Mouse (Mus musculus): ENCODE results near the gene Tmtc4. TPM values are rescaled to one million over a fixed set of nuclear protein-coding genes. Genes with fewer than 3 reads are reported as not detected.

The Tmtc4 gene
- polyA plus RNA-seq, 1 experiment from 2014 or later, result 17.4 TPM

DNA sequence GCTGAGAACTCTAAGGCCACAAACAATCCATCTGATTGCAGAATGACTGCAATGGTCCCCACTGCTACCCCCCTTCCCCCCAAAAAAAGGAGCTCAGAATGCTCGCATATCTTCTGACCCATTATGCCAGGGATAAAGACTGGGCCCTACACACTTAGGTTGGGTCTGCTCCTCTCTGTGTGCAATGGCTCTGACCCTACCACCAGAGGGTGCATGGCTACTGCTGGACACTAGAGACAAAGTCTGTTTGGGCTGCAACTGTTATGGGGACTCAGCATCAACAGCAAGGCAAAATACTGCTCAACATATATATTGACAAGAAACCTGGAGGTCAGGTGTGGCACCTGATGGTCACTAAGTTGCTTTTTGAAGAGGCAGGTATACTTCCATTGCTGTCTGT lies 32.9 kb downstream of the Tmtc4 start:
- Histone ChIP-seq H3K4me1 (ENCODE audit: control insufficient read depth, insufficient read depth, low read length) (no peaks in the 10 kb centered on the region), H3K27ac (ENCODE audit: low read length) (no peak overlapping the region), H3K4me2 (ENCODE audit: low read depth, low read length) (no peak overlapping the region), H3K36me3 (ENCODE audit: control insufficient read depth, insufficient read depth, low read length) (no peaks in the 10 kb centered on the region), H3K27me3 (replicated peaks; ENCODE audit: control insufficient read depth, insufficient read depth, low read length) (no peaks in the 10 kb centered on the region), H3K9me3 (ENCODE audit: control insufficient read depth, low read length) (no peaks in the 10 kb centered on the region), H3K9ac (ENCODE audit: low read depth, low read length) (no peak overlapping the region), H3K4me3 (ENCODE audit: low read length) (no peak overlapping the region)
- no peak for ATAC-seq
- WGBS, result 100% methylated on average over 1 of the region's 1 CpGs

- no peak; the same call in none of the 2 replicates for ATAC-seq
- H3K4me3 ChIP-seq (ENCODE audit: low read length), result no peak overlapping the region
- no peaks in the 10 kb centered on the region; the same call in 1 of the 2 replicates for H3K36me3 ChIP-seq (ENCODE audit: control insufficient read depth, insufficient read depth, low read length)
- WGBS, result 82% methylated on average over 3 of the region's 3 CpGs
- no peaks in the 10 kb centered on the region for H3K9me3 ChIP-seq (ENCODE audit: control insufficient read depth, low read length)
- 0 out of 2 replicates have a peak, but pooled peaks cover 3% of the 10 kb centered on the region for H3K4me1 ChIP-seq (ENCODE audit: control insufficient read depth, insufficient read depth, low read length)
- no peaks in the 10 kb centered on the region for H3K27me3 ChIP-seq (replicated peaks; ENCODE audit: control insufficient read depth, insufficient read depth, low read length)
- H3K9ac ChIP-seq (ENCODE audit: low read depth, low read length), result no peak overlapping the region
- H3K4me2 ChIP-seq (ENCODE audit: low read depth, low read length), result no peak overlapping the region
- no peak overlapping the region for H3K27ac ChIP-seq (ENCODE audit: low read length)
Observed at GRCm38 (mm10) chr14:122943475-122943853, 40.4 kb downstream of the Tmtc4 start.

- H3K36me3 ChIP-seq (ENCODE audit: control insufficient read depth, insufficient read depth, low read length), result no peaks in the 10 kb centered on the region; the same call in 1 of the 2 replicates
- no peak overlapping the region for H3K27ac ChIP-seq (ENCODE audit: low read length)
- 48% methylated on average over 4 of the region's 4 CpGs for WGBS
- H3K4me3 ChIP-seq (ENCODE audit: low read length), result no peak overlapping the region
- no peaks in the 10 kb centered on the region for H3K27me3 ChIP-seq (replicated peaks; ENCODE audit: control insufficient read depth, insufficient read depth, low read length)
- no peak overlapping the region for H3K4me2 ChIP-seq (ENCODE audit: low read depth, low read length)
- H3K9ac ChIP-seq (ENCODE audit: low read depth, low read length), result no peak overlapping the region
- no peaks in the 10 kb centered on the region for H3K9me3 ChIP-seq (ENCODE audit: control insufficient read depth, low read length)
- 0 out of 2 replicates have a peak, but pooled peaks cover 3% of the 10 kb centered on the region for H3K4me1 ChIP-seq (ENCODE audit: control insufficient read depth, insufficient read depth, low read length)
- peak; percentile 87 for ATAC-seq
Observed at GRCm38 (mm10) chr14:122942757-122943474, 40.9 kb downstream of the Tmtc4 start.

- H3K27ac ChIP-seq (ENCODE audit: low read length), result no peak overlapping the region
- H3K4me3 ChIP-seq (ENCODE audit: low read length), result no peak overlapping the region
- no peak overlapping the region for H3K4me2 ChIP-seq (ENCODE audit: low read depth, low read length)
- no peak for ATAC-seq
- H3K27me3 ChIP-seq (replicated peaks; ENCODE audit: control insufficient read depth, insufficient read depth, low read length), result no peaks in the 10 kb centered on the region
- no peaks in the 10 kb centered on the region for H3K4me1 ChIP-seq (ENCODE audit: control insufficient read depth, insufficient read depth, low read length)
- H3K9ac ChIP-seq (ENCODE audit: low read depth, low read length), result no peak overlapping the region
- H3K9me3 ChIP-seq (ENCODE audit: control insufficient read depth, low read length), result no peaks in the 10 kb centered on the region
- no peaks in the 10 kb centered on the region; the same call in 1 of the 2 replicates for H3K36me3 ChIP-seq (ENCODE audit: control insufficient read depth, insufficient read depth, low read length)
- WGBS, result 81% methylated on average over 1 of the region's 1 CpGs
Observed at GRCm38 (mm10) chr14:122936460-122936859, 47.4 kb downstream of the Tmtc4 start.

DNA sequence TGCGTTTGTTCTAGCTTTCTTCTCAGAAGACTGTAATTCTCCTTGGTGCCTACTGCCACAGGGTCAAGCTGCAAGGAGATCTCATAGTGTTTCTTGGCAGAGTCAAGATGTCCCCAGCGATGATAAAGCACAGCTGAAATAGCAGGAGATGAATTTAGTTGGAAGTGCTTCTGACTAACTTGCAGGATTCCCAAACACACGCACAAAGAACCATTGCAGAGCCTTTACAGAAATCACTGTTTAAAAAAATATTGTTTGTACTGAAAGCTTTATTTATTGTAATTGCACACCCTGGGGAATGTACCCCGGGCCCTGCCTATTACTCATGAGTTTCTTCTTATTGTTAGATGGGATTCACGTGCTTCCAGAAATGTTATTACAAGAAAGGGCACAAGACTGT lies 63.8 kb downstream of the Tmtc4 start:
- WGBS, result 59% methylated on average over 5 of the region's 5 CpGs
- no peak for ATAC-seq

GRCm38 (mm10) chr14:122917676-122918075 lies 66.2 kb downstream of the Tmtc4 start:
- ATAC-seq, result no peak
- no peak overlapping the region for H3K4me3 ChIP-seq (ENCODE audit: low read length)
- no peaks in the 10 kb centered on the region for H3K9me3 ChIP-seq (ENCODE audit: control insufficient read depth, low read length)
- no peaks in the 10 kb centered on the region for H3K27me3 ChIP-seq (replicated peaks; ENCODE audit: control insufficient read depth, insufficient read depth, low read length)
- no peak overlapping the region for H3K4me2 ChIP-seq (ENCODE audit: low read depth, low read length)
- WGBS, result 96% methylated on average over 1 of the region's 1 CpGs
- no peak overlapping the region for H3K27ac ChIP-seq (ENCODE audit: low read length)
- no peaks in the 10 kb centered on the region for H3K36me3 ChIP-seq (ENCODE audit: control insufficient read depth, insufficient read depth, low read length)
- no peak overlapping the region for H3K9ac ChIP-seq (ENCODE audit: low read depth, low read length)
- H3K4me1 ChIP-seq (ENCODE audit: control insufficient read depth, insufficient read depth, low read length), result 0 out of 2 replicates have a peak, but pooled peaks cover 4% of the 10 kb centered on the region

More for the DNA sequence above, 63.8 kb downstream of the Tmtc4 start:
- Histone ChIP-seq H3K9me3 (ENCODE audit: control insufficient read depth, low read length) (no peaks in the 10 kb centered on the region), H3K27me3 (replicated peaks; ENCODE audit: control insufficient read depth, insufficient read depth, low read length) (no peaks in the 10 kb centered on the region), H3K27ac (ENCODE audit: low read length) (no peak overlapping the region), H3K9ac (ENCODE audit: low read depth, low read length) (no peak overlapping the region), H3K4me3 (ENCODE audit: low read length) (no peak overlapping the region), H3K4me1 (ENCODE audit: control insufficient read depth, insufficient read depth, low read length) (0 out of 2 replicates have a peak, but pooled peaks cover 4% of the 10 kb centered on the region), H3K4me2 (ENCODE audit: low read depth, low read length) (no peak overlapping the region), H3K36me3 (ENCODE audit: control insufficient read depth, insufficient read depth, low read length) (no peaks in the 10 kb centered on the region)

DNA sequence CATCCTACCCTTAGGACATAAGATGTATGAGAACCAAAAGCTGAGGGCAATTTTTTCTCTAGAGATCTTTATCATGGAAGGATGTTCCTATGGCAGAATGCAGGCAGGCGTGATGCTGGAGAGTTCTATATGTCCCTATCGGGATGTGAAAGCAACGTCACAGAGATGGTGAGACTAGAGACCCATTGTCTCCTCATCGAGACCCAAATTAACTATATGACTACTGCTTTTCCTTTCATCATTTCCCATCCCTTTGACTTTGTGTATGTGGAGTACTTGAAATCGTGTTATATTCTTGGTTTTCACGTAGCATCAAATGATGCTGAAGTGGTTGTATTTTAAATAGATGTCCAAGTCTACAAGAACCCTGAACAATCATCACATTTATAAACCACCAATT lies 70.2 kb downstream of the Tmtc4 start, which contains the start of gene Ggact:
Gene Ggact (minus strand): TSS at position 101 of the 400 bp plus-strand sequence.
- Histone ChIP-seq H3K36me3 (ENCODE audit: control insufficient read depth, insufficient read depth, low read length) (no peaks in the 10 kb centered on the region), H3K27ac (ENCODE audit: low read length) (peak within 1 kb of the TSS; percentile 86), H3K9ac (ENCODE audit: low read depth, low read length) (peak within 1 kb of the TSS; percentile 80), H3K4me2 (ENCODE audit: low read depth, low read length) (peak within 1 kb of the TSS; percentile 81), H3K9me3 (ENCODE audit: control insufficient read depth, low read length) (no peaks in the 10 kb centered on the region), H3K4me1 (ENCODE audit: control insufficient read depth, insufficient read depth, low read length) (peaks cover 15% of the 10 kb centered on the region; the same call in 1 of the 2 replicates), H3K27me3 (replicated peaks; ENCODE audit: control insufficient read depth, insufficient read depth, low read length) (no peaks in the 10 kb centered on the region), H3K4me3 (ENCODE audit: low read length) (peak within 1 kb of the TSS; percentile 77)
- WGBS, result 80% methylated on average over 6 of the region's 6 CpGs
- ATAC-seq, result no peak

DNA sequence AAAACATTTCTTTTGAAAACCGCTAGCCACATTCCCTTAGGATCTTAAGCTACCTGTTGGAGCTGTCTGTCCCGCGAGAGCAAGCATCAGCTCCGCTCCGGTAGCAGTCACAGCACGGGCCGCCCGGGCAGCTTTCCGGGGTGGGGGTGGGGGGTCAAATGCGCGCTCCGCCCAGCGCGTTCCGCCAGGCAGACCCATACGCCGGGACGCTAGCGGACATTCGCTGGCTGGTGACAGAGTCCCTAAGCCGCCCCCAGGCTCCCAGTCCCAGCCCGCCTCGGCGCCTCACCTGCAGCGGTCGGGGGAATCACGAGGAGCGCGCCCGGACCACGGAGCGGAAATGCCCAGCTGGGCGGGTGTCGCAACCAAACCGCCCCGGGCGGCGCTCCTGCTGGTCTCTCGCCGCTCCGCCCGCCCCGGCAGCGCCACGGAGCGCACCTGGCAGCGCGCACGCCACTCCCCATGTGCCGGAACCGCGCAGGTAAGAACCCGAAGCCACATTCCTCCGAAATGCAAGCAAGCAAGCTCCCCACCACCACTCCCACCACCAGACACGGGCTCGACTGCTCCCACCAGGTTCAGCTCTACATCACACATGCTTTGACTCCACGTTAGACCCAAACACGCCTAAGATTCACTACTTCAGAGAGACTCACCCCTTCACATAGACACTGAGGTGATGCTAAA lies 70.9 kb downstream of the Tmtc4 start:
- Histone ChIP-seq H3K4me2 (ENCODE audit: low read depth, low read length) (peak overlapping the region; percentile 81), H3K27ac (ENCODE audit: low read length) (peak overlapping the region; percentile 86), H3K36me3 (ENCODE audit: control insufficient read depth, insufficient read depth, low read length) (no peaks in the 10 kb centered on the region), H3K4me1 (ENCODE audit: control insufficient read depth, insufficient read depth, low read length) (peaks cover 15% of the 10 kb centered on the region; the same call in 1 of the 2 replicates), H3K27me3 (replicated peaks; ENCODE audit: control insufficient read depth, insufficient read depth, low read length) (no peaks in the 10 kb centered on the region), H3K4me3 (ENCODE audit: low read length) (peak overlapping the region; percentile 77), H3K9ac (ENCODE audit: low read depth, low read length) (peak overlapping the region; percentile 80), H3K9me3 (ENCODE audit: control insufficient read depth, low read length) (no peaks in the 10 kb centered on the region)
- ATAC-seq, result peak; percentile 84
- WGBS, result under 1% methylated on average over 58 of the region's 58 CpGs

- Histone ChIP-seq H3K9me3 (ENCODE audit: control insufficient read depth, low read length) (no peaks in the 10 kb centered on the region), H3K9ac (ENCODE audit: low read depth, low read length) (peak overlapping the region; percentile 80), H3K4me1 (ENCODE audit: control insufficient read depth, insufficient read depth, low read length) (peaks cover 15% of the 10 kb centered on the region; the same call in 1 of the 2 replicates), H3K4me3 (ENCODE audit: low read length) (peak overlapping the region; percentile 77), H3K27me3 (replicated peaks; ENCODE audit: control insufficient read depth, insufficient read depth, low read length) (no peaks in the 10 kb centered on the region), H3K36me3 (ENCODE audit: control insufficient read depth, insufficient read depth, low read length) (no peaks in the 10 kb centered on the region), H3K27ac (ENCODE audit: low read length) (peak overlapping the region; percentile 86; the same call in 1 of the 2 replicates), H3K4me2 (ENCODE audit: low read depth, low read length) (peak overlapping the region; percentile 81)
- no peak for ATAC-seq
- 63% methylated on average over 1 of the region's 1 CpGs for WGBS
Observed at GRCm38 (mm10) chr14:122912137-122912536, 71.7 kb downstream of the Tmtc4 start.
